Mouse (Mus musculus) G1E (cell line): ENCODE results near the gene Bod1l.

Experiments used
- CTCF ChIP-seq: IDR thresholded peaks from 2 replicates; pipeline ENCODE4 v1.5.1; 2012; ENCODE audit warnings: low read depth, low read length, inconsistent platforms, mixed read lengths
- GATA1 ChIP-seq: IDR thresholded peaks from 2 replicates; pipeline ENCODE4 v1.6.1; 2012; ENCODE audit warnings: borderline replicate concordance, low read length, inconsistent platforms, mixed read lengths
- GATA2 ChIP-seq: IDR thresholded peaks from 2 replicates; pipeline ENCODE4 v1.6.1; 2012; ENCODE audit warnings: low read depth, low read length, inconsistent platforms, borderline replicate concordance
- POLR2AphosphoS5 ChIP-seq: IDR thresholded peaks from 2 replicates; pipeline ENCODE4 v1.6.1; 2012; ENCODE audit warnings: low read depth, low read length, inconsistent platforms; ENCODE audit not compliant: insufficient replicate concordance
- TAL1 ChIP-seq: conservative IDR thresholded peaks from 2 replicates; pipeline ENCODE4 v1.6.1; 2012; ENCODE audit warnings: low read depth, low read length, inconsistent platforms, mixed read lengths

GRCm38 (mm10) chr5:41790517-41790916, 53.6 kb downstream of the Bod1l start:
- TF ChIP-seq CTCF (no peak), GATA1 (no peak), TAL1 (no peak), POLR2AphosphoS5 (no peak), GATA2 (no peak)
